Mouse (Mus musculus) liver, embryonic 14.5 days (tissue): Measurements from ENCODE around the gene Ttll11. TPM values are rescaled to one million over a fixed set of nuclear protein-coding genes. Genes with fewer than 3 reads are reported as not detected.
A peak's percentile ranks its signal among the peaks of the same experiment; 100 is the strongest.

Experiments used
- ATAC-seq: fragments of 200-750 bp; cut with Nextera tagmentation; 2 replicates; pipeline ENCODE4 v1.8.0; 2017; ENCODE audit warnings: moderate number of reproducible peaks, mild to moderate bottlenecking, moderate library complexity; ENCODE audit not compliant: insufficient read depth
- DNase-seq, 3 experiments: peaks; one replicate each; pipeline ENCODE4 v3.0.0-alpha.2; 2012 to 2013; ENCODE audit warnings: low read depth in 3 of 3, low spot score in 3 of 3
- H3K27ac ChIP-seq: fragments of 300-500 bp; sonication (generic); 2 replicates; pipeline ENCODE4 v1.5.1; 2014; ENCODE audit warnings: moderate library complexity, mild to moderate bottlenecking, control low read depth, inconsistent platforms
- H3K27me3 ChIP-seq: fragments of 300-500 bp; sonication (generic); 2 replicates; pipeline ENCODE4 v1.6.1; 2014; ENCODE audit warnings: mild to moderate bottlenecking, low read length, moderate library complexity; ENCODE audit not compliant: control insufficient read depth, insufficient read depth
- H3K36me3 ChIP-seq: fragments of 300-500 bp; sonication (generic); replicated peaks from 2 replicates; pipeline ENCODE4 v1.6.1; 2014; ENCODE audit warnings: low read depth; ENCODE audit not compliant: control insufficient read depth, insufficient read depth
- H3K4me1 ChIP-seq, 2 experiments: fragments of 200-500 bp in 1 of 2; fragments of 300-500 bp in 1 of 2; sonication (generic) in 1 of 2; replicated peaks; 2 replicates each; pipeline ENCODE4 v1.6.1; 2012 to 2014; ENCODE audit warnings: antibody characterized with exemption in 1 of 2, inconsistent platforms in 1 of 2, low read length in 1 of 2; ENCODE audit not compliant: control insufficient read depth in 2 of 2, insufficient read depth in 2 of 2
- H3K4me2 ChIP-seq: fragments of 300-500 bp; sonication (generic); 2 replicates; pipeline ENCODE4 v1.6.1; 2014; ENCODE audit warnings: low read depth, mild to moderate bottlenecking, control low read depth, moderate library complexity
- H3K4me3 ChIP-seq, 2 experiments: fragments of 200-500 bp in 1 of 2; fragments of 300-500 bp in 1 of 2; sonication (generic) in 1 of 2; 2 replicates each; pipeline ENCODE4 v1.5.1; 2012 to 2014; ENCODE audit warnings: low read depth in 2 of 2, low read length in 2 of 2, mild to moderate bottlenecking in 2 of 2, control low read depth in 1 of 2, inconsistent platforms in 1 of 2, moderate library complexity in 1 of 2; ENCODE audit not compliant: insufficient read depth in 1 of 2
- H3K9ac ChIP-seq: fragments of 300-500 bp; sonication (generic); replicated peaks from 2 replicates; pipeline ENCODE4 v1.6.1; 2014; ENCODE audit warnings: mild to moderate bottlenecking, control low read depth, moderate library complexity
- H3K9me3 ChIP-seq: fragments of 300-500 bp; sonication (generic); 2 replicates; pipeline ENCODE4 v1.6.1; 2016; ENCODE audit warnings: low read length, mixed read lengths; ENCODE audit not compliant: control insufficient read depth
- CTCF ChIP-seq: IDR thresholded peaks from 2 replicates; pipeline ENCODE4 v1.5.1; 2016; ENCODE audit warnings: antibody characterized with exemption, low read depth, control low read depth
- EP300 ChIP-seq: IDR thresholded peaks from 2 replicates; pipeline ENCODE4 v1.6.1; 2016; ENCODE audit warnings: antibody characterized with exemption, low read depth
- WGBS: fragments of 180-500 bp; shearing (Covaris S2); extraction: QIAGEN DNeasy Blood & Tissue Kit; methylation state at CpG from one replicate; pipeline ENCODE4 v1.1.7; 2014; ENCODE audit not compliant: insufficient replicate concordance; 5-methylcytosine and 5-hydroxymethylcytosine counted together
- polyA plus RNA-seq, 2 experiments: library from polyadenylated mRNA; depleted of rRNA in 1 of 2; stranded (reverse) in 1 of 2; unstranded in 1 of 2; fragments of >200 nt; fragmentation: Nextera tagmentation in 1 of 2; extraction: Ambion mirVana in 1 of 2; gene quantifications; 2 replicates each; pipeline versions ENCODE4 v1.2.1 to v1.2.3; 2012 to 2014

The Ttll11 gene
- polyA plus RNA-seq (2012; rRNA removed), result 0.83 and 1.5 TPM in 2 replicates
- polyA plus RNA-seq (2014; fragmentation: Nextera tagmentation; extraction: Ambion mirVana), result 0.42 and 0.72 TPM in 2 replicates

- Histone ChIP-seq H3K27ac (no peak within 1 kb of the TSS), H3K4me1 (peaks cover 12 to 18% of the 10 kb centered on the region in 2 experiments), H3K36me3 (no peaks in the 10 kb centered on the region), H3K4me2 (peak within 1 kb of the TSS; percentile 89), H3K9me3 (no peaks in the 10 kb centered on the region), H3K4me3 (peak within 1 kb of the TSS; percentile 64 to 69), H3K27me3 (peaks cover 3% of the 10 kb centered on the region; the same call in 1 of the 2 replicates), H3K9ac (peak within 1 kb of the TSS; percentile 70)
- WGBS, result 0% methylated on average over 42 of the region's 42 CpGs
- TF ChIP-seq CTCF (no peak), EP300 (no peak)
- peak; percentile 74 to 75 (median 74) for DNase-seq
- ATAC-seq, result peak; percentile 90
Observed at GRCm38 (mm10) chr2:35979644-35980021, at the start of gene Ttll11. Ttll11 (minus strand) TSS chr2:35979913.

DNA sequence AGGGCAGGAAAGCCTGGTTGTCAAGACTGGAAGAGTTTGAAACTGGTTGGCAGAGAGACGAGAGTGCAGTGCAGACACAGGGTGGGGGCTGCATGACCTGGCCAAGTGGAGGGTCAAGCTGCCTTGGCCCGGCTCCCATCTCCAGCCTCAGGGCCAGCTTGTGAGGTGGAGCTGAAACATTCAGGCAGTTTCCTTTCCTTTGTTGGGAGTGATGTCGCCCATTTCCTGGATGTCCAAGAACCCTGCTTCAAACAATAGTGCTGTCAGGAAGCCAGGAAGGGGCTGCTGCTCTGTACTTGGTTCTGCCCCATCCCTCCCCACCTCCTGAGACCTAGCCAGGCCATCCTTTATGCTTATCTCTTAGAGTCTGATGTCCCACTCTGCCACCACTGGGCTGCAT, 43.6 kb upstream of the Ttll11 start:
- H3K27ac ChIP-seq, result no peak overlapping the region
- H3K9me3 ChIP-seq, result no peaks in the 10 kb centered on the region
- no peaks in the 10 kb centered on the region for H3K27me3 ChIP-seq
- WGBS, result 28% methylated on average over 3 of the region's 3 CpGs
- H3K36me3 ChIP-seq, result no peaks in the 10 kb centered on the region
- no peak for DNase-seq
- no peak overlapping the region for H3K4me3 ChIP-seq
- TF ChIP-seq EP300, result no peak
- no peak overlapping the region for H3K4me2 ChIP-seq
- ATAC-seq, result no peak
- no peak overlapping the region for H3K9ac ChIP-seq
- no peaks in the 10 kb centered on the region; a peak in 1 of 4 replicates for H3K4me1 ChIP-seq

DNA sequence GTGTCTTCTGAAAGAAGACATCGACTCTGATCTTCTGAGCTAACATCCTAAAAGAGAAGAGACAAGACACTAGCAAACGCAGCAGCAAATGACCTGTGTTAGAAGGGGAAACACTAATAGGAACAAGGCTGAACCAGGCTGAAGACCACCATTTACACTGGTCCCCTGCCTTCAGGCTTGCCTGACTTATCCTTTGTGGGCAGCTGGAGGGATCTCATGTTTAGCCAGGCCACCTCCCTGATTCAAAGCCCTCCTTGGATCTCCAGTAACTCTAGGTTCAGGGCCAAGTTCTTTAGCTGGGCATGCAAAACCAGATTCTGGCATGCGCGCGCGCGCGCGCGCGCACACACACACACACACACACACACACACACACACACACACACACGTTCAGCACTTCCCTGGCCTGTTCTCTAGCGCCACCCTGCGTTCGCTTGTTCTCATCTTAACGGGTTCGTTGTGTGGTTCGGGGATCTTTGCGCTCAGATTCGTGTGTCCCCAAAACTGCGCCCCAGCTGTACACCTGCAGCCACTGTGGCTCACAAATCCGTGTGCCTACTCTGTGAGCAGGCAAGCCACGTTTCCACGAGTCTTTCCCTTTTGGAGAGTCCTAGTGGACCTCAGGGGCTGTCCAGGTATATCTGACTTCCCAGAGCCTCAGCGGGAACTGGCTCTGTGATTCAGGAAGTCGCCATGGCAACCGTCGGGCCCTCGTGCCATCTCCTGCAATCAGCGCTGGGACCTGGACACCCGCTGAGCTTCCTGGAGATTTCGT, 41.9 kb upstream of the Ttll11 start:
- ATAC-seq (no peak), DNase-seq (peak in 2 of 3 experiments; percentile 17 to 36)
- Histone ChIP-seq H3K9me3 (no peaks in the 10 kb centered on the region), H3K4me1 (no peaks in the 10 kb centered on the region; a peak in 1 of 4 replicates), H3K36me3 (no peaks in the 10 kb centered on the region), H3K27ac (no peak overlapping the region), H3K4me2 (0 out of 2 replicates have a peak overlapping the region, but pooled peaks have one; percentile 11), H3K27me3 (no peaks in the 10 kb centered on the region), H3K9ac (no peak overlapping the region), H3K4me3 (no peak overlapping the region)
- TF ChIP-seq CTCF (peak; percentile 75), EP300 (no peak)
- WGBS, result 15% methylated on average over 32 of the region's 32 CpGs

GRCm38 (mm10) chr2:36013010-36013409, 33.3 kb upstream of the Ttll11 start:
- Histone ChIP-seq H3K9me3 (no peaks in the 10 kb centered on the region), H3K4me3 (no peak overlapping the region), H3K27me3 (peaks cover 17% of the 10 kb centered on the region), H3K4me2 (no peak overlapping the region), H3K36me3 (no peaks in the 10 kb centered on the region), H3K4me1 (no peaks in the 10 kb centered on the region), H3K27ac (no peak overlapping the region), H3K9ac (no peak overlapping the region)
- ATAC-seq (no peak), DNase-seq (no peak)
- TF ChIP-seq EP300 (no peak), CTCF (no peak)
- 39% methylated on average over 12 of the region's 12 CpGs for WGBS

DNA sequence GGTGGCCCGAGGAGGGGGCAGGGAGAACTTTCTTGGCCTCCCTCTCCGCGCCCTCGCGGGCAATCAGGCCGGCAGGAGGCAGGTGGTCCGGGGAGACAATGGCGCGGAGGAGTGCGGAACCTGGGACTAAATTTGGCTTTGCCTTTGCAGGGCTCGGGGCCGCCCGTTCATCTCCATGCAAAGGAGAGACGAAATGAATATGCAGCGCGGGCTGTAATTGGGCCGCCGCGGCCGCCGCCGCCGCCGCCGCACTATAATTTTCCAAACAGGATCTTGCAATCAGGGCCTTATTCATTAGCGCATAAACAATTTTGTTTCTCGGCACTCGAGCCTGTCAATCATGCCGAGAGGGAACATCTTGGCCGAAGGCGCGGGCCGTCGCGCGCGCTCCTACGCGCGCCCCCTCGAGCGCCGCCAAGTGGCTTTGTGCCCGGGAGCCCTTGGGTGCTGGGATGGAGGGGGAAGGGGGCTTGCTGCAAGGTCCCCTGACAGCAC, 31.7 kb upstream of the Ttll11 start:
- Histone ChIP-seq H3K27me3 (peaks cover 17% of the 10 kb centered on the region), H3K27ac (no peak overlapping the region), H3K36me3 (no peaks in the 10 kb centered on the region), H3K9ac (no peak overlapping the region), H3K4me2 (peak overlapping the region; percentile 52), H3K9me3 (no peaks in the 10 kb centered on the region), H3K4me1 (no peaks in the 10 kb centered on the region), H3K4me3 (peak overlapping the region; percentile 19 to 26; a peak in 2 of 4 replicates)
- no peak for TF ChIP-seq EP300
- TF ChIP-seq CTCF, result no peak
- DNase-seq, result no peak
- WGBS, result 0% methylated on average over 44 of the region's 44 CpGs
- no peak for ATAC-seq
